Mouse (Mus musculus) layer of hippocampus, postnatal 25 days (tissue): Measurements from ENCODE around the gene Prep. TPM values are rescaled to one million over a fixed set of nuclear protein-coding genes. Genes with fewer than 3 reads are reported as not detected.

Experiments used
- DNase-seq, 2 experiments: peaks; one replicate each; pipeline ENCODE4 v3.0.0; 2022; ENCODE audit warnings: mixed read lengths in 2 of 2, low spot score in 1 of 2; ENCODE audit errors: extremely low spot score in 1 of 2
- total RNA-seq, 2 experiments: library from RNA; stranded (reverse); gene quantifications; 2 replicates each; pipeline ENCODE4 v1.2.3; 2021

Prep gene
- total RNA-seq, 2 experiments from 2014 or later, result 9.5 to 10.3 TPM

DNA sequence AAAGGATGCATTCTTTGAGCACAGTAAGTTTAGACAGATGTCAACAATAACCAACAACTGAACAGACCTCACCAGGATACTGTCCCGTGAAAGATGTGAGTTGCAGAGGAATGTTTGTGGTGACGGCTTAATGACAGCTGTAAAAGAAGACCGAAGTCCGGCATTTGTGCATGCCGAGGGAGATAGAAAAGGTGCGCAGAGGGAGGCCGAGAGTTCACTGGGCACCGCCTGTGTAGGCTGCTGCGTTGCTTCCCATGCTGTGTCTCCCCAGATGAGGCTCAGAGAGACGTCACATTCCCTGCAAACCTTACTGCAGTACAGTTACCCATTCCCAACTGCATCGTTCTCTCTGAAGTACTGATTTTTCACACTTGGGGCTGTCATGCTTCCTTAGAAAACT, 45.9 kb downstream of the Prep start:
- DNase-seq, result no peak

DNA sequence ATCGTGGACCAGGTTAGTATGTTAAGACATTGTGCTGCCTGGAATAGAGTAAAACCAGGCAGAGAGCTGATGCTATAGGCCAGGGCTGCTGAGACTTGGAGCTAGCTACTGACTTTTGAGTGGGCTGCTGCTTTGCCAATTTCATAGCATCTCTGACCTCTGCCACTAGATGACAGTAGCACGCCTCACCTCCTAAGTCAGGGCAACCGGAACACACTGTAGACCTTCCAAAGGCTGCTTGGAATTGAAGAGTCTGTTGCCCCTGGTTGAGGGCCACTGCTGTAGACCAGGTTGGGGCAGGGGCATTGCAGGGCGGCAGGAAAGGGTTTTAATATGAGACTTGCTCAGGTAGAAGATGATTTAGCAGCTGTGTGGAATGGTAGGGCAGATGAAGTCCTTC, 47.5 kb downstream of the Prep start:
- no peak for DNase-seq

DNA sequence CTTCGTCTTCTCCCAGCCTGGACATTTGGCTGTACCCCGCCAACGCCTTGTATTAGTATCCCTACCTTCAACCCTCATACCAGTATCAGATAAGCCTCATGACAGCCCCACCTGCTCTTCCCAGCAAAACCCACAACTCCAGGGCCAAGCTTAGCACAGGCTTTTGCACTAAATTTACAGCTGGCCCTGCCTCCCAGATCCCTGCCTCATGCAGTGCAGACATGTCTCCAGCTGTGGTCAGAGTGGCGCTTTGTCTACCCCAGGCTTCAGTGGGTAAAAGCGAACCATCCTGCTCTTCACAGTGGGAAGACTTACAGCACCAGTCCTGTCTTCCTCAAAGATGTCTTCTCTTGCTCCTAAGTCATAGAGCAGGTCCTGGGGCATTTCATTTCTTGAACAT, 49.8 kb downstream of the Prep start:
- no peak for DNase-seq

DNA sequence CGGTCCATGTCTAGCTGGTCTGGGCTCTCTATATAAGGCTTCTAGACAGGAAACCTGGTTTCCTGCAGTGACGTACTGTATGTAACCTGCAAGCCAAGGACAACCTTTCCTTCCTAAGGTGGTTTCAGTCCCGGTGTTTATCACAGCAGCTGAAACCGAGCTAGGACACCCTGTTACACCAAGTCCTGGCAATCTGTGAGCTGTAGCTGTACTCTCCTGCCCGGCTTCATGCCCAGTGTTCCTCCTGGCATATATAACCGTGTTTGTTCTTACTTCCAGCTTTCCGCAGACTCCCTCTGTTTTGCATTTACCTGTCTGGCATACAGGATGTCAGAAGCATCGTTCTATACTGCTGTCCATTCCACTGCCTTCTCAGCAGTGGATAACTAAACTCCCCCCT, 51.4 kb downstream of the Prep start:
- DNase-seq, result no peak

DNA sequence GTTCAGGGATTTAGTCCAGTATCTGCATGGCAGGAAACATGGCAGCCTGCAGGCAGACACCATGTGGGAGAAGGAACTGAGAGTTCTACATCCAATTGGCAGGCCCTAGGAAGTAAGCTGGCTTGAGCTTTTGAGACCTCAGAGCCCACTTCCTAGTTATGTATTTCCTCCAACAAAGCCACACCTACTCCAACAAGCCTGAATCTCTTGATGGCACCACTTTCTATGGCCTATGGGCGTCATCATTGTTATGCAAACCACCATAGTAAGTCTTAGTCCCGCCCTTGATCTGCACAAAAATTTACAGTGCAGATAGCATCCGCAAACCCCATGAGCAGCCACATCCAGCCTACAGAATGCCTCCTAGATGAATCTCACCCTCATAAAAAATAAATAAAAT, 54.6 kb downstream of the Prep start:
- DNase-seq, result no peak

DNA sequence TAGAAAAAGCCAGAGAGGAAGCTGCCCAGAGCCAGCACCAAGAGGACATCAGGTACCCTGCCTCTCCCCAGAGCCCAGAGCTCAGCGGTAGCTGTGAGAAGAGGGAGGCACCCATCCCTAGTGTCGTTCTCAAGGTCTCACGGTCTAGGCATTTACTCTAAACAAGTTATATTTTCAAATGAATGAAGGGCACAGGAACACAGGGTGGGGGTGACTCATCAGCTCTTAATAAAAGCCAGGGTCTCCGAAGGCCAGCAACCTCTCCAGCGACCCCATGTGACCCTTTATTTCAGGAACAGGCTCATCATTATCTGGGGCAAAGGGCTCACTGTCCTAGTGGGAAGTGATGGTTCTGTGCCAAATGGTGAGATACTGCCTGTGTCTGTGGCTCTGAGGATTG, 55.5 kb downstream of the Prep start:
- no peak for DNase-seq

DNA sequence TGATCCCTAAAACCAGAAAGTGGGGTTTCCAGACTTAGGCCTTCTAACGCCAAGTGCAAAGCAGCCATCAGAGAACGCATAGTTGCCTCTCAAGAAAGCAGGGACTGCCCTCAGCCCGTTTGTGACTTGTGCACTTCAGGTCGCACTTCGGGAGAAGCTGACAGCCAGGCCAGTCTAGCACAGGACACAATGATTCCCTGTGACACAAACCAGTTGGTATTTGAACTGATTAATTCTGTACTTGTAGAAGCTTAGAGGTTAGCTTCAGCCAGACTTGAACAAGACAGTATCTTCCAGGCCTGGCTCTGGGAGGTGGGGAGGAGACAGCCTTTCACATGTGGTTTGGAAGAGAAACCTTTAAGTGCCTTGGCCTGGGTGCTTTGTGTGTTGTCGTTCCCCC, 56.0 kb downstream of the Prep start:
- DNase-seq, result no peak

DNA sequence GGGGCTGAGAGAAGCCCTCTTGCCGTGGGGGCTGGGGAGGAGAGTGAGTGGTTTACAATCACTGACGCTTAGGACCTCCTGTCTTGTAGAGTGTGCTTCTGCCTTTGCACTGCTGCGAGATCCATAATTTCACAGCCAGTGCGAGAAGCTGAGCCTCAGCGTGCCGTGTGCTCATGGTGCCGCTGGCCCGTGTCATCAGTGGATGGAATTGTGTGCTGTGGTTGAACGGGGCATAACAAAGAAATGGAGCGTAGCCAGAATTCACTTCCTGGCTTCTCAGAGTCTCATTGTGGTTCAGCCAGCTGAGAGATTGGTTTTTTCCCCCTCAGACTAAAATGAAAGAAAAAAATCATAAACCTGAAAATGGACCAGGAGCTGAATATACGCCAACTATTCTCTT, 62.1 kb downstream of the Prep start:
- no peak for DNase-seq

DNA sequence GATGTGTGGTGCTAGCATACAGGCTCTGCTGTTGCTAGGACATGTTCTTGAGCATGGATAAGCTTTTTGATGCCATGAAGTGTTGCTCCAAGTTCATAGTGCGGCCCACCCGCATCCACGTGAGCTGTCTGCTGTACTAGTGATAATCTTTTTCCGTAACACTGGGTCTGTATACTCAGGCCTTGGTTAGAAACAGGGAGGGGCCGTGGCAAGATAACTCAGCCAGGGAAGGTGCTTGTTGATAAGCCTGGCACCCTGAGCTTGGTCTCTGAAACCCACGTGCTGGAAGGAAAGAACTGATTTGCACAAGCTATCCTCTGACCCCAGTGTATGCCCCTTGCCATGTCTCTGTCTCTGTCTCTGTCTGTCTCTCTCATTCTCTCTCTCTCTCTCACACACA, 63.0 kb downstream of the Prep start:
- no peak for DNase-seq

DNA sequence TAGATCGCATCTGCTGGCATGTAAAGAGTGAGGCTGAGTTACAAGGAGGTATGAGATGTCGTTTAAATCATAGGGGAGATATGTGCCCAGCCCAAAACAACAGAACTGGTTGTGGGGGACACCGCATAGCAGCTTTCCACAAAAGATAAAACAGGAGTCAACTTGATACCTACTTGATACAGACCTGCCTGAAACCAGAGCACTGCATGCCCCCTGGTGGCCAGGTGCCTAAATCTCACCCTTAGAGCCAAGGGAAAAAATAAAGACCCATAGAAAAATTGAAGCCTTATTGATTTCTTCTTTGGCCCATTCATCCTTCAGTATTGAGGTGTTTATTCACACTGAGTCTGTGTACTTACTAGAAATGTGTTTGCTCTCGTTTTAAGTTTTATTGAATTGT, 65.4 kb downstream of the Prep start:
- DNase-seq, result peak in 1 of 2 experiments; percentile 35

DNA sequence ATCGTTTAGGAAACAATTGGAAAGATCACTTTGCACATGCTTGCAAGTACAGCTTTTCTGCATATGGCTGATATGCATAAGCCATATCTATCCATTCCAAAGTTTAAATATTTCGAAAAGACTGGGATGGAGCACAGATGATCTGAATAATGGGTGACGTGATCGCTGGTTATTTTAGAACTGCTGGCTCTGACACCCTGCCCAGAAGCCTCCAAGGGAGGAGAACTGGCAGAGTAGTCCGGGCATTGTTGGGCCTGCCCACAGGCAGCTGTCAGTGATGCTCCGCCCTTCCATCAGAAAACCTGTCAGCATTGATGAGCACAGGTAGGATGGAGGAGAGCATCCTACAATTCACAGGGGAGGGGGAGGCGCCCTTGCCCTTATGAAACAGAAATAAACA, 69.8 kb downstream of the Prep start:
- DNase-seq, result peak in 1 of 2 experiments; percentile 32

DNA sequence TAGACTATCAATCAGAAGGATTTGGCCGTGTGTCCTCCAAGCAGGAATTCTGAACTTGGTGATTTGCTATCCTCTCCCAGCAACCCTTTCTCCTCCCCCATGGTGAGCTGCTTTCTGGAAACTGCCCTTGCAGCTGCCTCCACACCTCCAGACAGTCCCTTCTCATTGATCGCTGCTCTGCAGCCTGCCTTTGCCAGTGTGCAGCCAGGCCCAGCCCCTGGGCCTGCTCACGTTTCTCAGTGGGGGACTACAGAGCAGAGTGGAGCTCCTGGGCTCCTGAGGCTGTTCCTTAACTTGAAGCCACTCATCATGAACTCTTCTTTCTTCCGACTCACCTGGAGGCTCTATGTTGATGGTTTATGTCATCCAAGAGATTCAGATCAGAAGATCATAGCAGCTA, 72.9 kb downstream of the Prep start:
- DNase-seq, result no peak

DNA sequence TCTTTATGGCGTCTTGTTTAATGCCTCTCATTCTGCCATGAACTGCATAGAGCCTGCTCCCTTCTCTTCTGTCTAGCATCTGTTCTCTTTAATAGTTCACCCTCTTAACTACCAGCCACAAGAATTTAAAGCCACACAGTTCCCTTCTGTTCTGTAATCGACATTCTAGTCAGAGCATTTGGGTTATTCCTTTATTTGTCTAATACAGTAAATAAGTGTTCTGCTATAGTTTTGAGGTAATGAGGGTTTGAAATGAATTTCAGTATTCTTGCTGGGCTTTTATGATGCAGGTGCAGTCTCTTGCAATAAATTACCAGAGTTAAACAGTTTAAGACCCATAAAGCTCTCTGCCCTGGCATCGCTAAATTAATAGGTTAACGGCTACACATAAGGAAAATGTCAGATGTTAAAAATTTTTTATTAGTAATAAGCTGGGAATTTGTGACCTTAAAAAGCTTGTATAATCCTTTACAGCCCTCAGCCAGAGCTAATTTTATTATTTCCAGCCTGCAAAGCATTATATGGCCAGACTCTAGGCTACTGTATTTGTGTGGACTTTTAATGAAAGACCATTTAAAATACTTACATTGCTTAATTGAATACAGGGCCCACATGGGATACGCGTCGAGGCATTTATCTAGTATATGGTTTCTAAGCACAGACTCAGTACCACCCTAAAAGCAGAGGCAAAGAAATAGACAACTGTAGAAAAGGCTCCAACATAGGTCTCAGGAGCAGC, 73.6 kb downstream of the Prep start:
- no peak for DNase-seq

DNA sequence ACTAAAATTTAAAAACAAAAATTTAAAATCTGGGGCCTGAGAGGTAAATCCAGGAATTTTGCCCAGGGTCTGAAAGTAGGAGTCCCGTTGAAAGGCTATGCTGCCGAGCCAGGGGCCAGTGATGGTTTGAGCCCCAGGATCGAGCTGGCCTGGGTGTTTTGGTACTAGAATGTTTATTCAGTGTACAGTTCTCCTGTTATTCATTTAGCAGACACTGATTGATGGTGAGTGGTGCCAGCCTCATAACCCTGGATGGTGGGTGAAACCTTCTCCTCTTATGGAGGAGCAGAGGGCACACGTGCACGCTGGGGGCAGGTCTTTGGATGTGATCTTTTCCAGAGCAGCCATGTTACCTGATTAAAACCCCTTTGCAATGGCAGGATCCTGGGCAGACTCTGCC, 75.4 kb downstream of the Prep start:
- DNase-seq, result no peak

DNA sequence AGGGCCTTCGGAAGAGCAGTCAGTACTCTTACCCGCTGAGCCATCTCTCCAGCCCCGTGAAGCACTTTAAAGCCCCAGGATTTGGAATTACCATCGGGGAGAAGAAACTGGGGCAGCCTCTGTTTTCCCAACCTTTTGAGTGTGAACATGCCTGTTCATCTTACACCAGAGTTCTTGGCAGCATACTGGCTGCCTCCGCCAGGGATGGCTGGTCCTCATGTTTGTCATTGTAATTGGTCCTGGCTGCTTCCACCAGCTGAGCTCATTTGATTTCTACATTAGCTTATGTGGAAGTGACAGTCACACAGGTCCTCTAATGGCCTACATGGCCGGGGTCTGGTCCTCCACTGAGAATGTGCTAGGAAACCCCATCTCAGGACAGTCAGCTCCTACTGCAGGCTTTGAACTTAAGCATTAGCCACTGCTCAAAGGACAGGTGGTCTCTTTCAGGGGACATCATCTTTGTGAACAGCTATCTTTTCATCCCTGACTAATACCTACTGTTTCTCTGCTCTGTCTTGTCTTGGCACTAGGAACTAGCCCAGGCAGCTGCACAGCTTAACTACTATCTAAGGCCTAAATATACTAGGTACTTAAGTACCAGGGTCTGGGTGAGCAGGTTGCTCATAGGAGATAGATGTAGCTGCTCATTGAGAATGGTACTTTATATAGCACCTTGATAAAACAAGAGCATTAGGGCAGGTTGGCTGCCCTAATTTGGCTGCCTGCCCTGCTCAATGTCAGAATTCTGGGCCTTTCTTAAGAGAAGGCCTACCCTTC, 77.2 kb downstream of the Prep start:
- DNase-seq, result no peak

DNA sequence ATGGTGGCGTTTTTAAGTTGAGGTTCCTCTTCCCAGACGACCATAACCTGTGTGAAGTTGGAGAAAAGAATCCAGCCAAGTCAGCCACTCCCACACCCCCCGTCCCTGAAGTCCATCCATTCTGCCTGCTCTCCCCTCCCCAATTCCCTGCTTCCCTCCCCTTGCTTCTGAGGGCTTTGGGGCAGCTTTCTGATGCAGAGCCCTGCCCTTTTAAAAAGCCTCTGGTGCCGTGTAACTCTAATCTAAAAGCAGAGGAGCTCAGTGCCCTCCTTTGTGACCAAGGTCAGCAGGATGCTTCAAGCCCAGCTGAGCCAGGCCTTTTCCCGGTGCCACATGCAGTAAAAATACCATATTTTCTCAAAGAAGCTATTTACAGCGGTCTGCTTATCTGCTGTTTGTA, 79.8 kb downstream of the Prep start:
- no peak for DNase-seq

DNA sequence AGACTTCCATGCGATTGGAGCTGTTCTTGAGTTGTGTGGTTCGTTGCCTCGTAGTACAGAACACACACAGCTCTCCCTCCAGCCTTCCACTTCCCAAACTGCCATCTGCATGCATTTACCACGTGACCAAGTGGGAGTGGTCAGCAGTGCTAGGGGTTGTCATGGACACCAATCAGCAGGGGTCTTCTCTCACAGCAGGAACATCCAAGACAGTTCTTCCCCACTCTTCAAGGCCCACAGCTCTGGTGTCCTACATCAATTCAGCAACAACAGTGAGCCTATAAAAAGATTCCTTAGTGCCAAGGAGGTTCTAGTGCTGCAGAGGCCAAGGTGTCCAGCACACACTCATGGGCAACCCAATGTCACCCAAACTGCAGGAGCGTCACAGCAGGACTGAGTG, 84.1 kb downstream of the Prep start:
- DNase-seq, result no peak

DNA sequence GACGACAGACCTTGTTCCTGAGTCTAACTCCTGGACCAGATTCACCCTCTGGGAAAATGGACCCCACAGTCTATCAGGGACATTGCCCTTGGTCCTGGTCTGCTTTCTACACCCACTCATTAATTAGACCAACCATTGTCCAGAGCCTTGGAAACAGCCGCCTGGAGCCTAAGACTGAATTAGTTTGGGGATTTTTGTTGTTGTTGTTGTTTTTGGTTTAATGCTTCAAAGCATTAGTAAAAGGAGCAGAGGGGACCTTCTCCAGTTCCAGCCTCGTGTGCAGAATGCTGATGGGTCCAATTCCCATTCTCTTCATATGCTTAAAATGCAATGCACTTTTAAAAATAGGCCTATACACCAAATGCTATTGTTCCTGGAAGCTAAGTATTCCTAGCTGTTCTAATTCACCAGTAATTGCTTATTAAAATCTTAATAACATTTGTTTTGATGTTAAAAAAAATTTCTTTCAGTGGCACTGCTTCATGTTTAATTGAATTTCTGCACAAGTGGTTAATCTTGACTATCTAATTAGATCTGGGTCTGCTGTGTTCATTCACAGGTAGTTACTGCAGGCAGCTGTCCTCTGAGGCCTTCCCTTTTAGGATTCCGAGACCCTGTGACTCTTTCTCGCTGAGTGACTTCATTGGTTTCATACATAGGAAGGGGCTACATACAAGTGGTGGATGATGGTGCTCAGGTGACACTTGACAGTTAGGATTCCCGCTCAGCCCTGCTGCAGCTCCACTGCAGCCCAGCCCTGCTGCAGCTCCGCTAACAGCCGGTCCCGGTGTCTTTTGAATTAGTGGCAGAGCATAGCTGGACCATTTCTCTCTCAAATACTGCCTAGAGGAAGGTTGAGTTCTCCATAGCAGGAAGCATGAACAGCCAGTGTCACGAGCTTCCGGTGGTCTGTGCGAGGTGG, 85.0 kb downstream of the Prep start:
- DNase-seq, result no peak

DNA sequence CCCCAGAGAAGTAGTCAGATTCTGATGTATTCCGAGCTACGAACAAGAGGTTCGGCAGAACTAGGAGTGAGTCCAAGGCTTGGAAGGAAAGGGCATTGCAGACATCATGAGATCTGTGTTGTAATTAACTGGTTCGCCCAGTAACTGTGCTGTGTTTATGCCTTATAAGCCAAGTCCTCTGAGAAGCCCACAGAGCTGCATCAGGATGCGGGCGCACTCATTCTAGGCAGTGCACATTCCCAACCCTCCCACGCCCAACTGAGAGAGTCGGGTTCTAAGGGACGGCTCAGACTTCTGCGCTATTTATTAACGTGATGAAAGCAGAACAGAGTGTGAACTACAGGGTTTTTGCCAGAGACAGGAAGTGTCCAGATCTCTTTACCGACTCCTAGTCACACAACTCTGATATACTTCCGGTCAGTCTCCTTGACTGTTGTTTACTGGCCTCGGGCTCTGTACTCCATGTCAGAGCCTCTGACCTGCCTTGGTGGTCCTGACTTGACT, 87.6 kb downstream of the Prep start:
- no peak for DNase-seq

DNA sequence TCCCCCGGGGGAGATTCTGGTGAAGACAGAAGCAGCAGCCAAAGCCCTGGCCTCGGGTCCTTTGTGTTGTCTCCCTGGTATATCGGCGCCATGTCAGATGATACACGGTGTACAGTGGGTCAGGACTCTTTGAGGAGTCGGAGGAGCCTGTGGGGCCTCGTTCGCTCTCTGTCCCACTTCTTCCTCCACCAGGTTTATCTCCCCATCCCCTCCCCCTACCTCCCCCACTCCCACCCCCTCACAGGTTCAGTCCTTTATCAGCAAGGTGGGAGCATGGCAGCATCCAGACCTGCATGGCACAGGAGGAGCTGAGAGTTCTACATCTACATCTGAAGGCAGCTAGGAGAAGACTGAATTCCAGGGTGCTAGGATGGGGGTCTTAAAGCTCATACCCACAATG, 98.8 kb downstream of the Prep start:
- no peak for DNase-seq

DNA sequence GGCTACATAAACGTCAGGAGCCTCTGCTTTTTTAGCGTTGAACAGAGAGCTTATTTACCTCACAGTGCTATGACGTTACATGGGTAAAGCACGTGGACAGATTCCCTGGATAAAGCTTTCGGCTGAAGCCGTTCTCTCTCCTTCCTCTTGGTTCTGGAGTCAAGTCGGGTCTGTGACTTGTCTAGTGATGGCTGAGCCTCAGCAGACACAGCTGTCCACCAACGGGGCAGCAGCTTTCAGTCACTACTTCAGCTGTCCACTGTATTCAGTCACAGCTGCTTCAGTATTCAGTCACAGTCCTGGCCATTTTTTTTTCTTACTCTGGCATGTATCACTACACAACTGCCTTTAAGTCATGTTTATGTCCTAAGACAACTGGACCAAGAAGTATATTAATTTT, 106.9 kb downstream of the Prep start:
- DNase-seq, result no peak
